Mouse (Mus musculus): Measurements from ENCODE around the gene Slc24a4.

Gene Slc24a4

DNA sequence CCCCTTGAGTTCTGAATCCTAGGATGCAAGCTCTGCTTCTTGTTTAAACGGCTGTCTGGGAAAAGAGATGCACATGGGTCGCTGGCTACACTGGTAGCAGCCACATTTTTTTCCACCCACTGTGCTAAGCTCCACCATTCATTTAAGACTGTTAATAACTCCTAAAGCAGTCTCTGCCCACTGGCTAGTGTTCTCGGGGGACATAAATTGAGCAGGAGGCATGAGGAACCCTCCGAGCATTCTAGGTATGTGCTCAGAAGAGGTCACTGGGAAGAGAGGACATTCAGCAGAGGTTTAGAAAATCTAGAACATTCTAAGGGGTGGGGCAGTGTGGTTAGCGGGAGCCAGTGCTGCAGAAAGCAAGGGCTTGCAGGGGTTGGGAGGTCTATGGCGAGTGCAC is 156.8 kb downstream of the Slc24a4 start:
- DNase-seq (ENCODE audit: low spot score): no peak

DNA sequence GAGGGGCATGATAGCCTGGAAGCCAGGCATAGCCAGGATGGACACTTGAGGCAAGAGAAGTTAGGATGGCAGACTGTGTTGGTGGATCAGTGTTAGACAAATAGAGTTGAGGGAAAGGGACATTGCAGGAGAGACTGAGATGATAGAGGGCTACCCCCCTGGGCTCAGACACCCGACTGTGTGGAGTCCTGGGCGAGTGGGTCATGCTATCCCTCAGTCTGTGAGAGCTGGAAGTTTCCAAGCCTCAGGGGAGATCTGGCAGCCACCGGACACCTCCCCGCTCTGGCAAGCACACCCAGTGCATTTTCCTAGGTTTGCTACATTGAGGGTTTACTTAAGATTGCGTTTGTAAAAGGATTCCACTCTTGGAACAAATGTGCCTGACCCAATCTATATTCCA is 157.2 kb downstream of the Slc24a4 start:
- no peak for DNase-seq (ENCODE audit: low spot score)

DNA sequence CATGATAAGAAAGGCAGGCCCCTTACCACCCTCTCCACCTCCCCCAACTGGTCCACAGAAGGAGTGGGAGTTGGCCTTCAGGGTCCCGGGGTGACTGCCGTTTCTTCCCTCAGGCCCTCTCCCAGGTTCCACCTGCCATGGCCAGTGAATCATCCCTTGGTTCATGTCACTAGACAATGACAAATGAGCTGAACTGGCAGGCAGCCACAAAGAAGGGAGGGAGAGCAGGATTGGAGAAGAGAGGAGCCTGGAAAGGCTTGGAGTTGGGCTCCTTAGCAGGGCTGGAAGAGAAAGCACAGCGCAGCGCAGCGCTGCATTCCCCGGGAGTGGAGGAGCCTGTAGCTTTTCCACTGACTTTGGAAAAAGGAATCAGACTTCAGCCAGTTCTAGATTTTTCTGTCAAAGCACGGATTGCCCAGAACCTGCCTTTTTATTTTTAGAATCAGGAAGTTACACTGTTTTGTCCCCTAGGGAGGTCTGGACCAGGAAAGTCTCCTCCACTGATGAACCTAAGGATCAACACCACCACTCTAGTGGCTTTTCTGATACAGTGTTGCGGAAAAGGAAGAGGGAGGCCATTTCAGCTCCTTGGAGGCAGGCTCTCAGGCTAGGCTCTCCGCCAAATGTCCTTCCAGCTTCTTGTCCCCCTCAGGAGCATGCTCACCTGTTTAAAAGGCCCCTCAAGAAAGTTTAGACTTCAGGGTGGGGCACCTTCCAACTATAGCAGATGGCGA is 158.3 kb downstream of the Slc24a4 start:
- DNase-seq (ENCODE audit: low spot score): no peak

DNA sequence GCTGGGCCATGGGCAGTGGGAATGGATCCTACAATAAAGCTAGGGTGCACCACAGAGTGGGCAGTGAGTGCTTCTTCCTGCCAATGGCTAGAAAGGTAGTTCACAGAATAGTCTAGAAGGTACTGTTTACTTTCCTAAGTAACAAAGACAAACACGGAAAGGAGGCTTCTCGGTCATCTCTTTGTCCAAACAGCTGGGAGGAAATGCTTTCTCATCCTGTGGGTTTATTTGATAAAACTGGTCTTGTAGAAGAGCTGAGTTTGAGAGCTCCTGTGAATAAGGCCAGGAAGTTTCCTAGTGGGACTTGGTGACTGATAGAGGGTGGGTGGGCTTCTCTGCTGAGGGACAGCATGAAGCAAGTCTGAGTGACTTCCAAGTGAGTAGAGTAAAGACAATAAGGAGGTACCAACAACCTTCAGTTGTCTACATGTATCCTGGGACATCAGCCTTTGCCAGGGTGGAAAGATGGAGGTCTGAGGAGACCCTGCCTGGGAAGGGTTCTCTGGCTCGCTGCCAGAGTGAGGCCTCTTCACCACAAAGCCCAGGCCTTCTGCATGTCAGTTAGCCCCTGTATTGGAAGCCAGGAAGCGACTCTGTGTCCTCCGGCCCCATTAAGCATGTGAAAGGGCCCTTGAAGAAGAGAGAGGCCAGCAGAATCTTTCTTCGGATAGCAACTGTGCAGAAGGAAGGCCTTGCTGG is 159.5 kb downstream of the Slc24a4 start:
- no peak for DNase-seq (ENCODE audit: low spot score)

DNA sequence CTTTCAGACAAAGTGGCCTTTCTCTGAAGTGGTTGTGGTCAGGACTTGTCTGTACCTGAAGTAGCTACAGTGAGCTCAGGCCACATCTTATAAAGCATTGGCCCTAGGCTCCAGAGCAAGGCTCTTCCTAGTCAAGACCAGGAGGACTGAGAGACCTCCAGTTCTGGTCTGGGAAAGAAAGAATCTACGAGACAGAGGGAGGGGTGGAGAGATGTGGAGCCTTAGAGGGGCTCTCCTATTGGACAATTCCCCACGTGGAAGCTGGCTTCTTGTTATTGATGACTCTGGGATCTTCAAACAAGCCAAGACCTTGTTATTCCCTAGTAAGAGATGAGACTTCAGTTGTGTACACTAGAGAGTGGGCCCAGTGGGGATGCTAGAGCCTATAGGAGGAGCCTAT is 160.3 kb downstream of the Slc24a4 start:
- no peak for DNase-seq (ENCODE audit: low spot score)

DNA sequence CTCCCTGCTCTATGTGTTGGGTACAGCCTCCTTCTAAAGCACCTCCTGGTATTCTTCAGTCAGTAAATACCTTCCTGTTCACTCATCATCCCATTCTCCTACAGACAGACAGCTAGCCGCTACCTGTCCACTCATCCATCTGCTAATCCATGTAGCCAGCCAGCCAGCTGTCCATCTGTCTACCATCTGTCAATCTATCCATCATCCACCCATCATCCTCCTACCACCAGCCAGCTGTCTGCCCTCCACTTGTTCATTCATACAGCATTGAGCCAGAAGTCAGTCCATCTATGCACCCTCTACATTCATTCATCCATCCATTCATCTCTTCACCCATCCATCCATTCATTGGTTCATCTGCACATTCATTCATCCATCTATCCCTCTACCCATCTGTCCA is 161.0 kb downstream of the Slc24a4 start:
- DNase-seq (ENCODE audit: low spot score): no peak

DNA sequence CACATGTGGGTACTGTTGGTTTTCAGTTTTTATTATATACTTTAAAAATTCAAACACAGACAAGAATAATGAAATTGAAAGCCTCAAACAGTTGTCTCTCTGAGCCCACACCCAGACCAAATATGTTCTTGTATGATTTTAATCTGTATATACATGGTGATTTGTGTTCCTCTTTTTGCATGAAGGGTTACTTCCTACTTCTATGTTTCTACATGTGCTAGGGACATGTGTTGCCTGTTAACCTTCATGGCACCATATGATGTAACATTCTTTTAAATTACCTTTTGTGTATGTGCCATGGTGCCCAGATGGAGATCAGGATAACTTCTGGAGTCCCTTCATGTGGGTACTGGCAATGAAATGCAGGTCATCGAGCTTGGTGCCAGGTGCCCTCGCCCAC is 162.1 kb downstream of the Slc24a4 start:
- no peak for DNase-seq (ENCODE audit: low spot score)

DNA sequence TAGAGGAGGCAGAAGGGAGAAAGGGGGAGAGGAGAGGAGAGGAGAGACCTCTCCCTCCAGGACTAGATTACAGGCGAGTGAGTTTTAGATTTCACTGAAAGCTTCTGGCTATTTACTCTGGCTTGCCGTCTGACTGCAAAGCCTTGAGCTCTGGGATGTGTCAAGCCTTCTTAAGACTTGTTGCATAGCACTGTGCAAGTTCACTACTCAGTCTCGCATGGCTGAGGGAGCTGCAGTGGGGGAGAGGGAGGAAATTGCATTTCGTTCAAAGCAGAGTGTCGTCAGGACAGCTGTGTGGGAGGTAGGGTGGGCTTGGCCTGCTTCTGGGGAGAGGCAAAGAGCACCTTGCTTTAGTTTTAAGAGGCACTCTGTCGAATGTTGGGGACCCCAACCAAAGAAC is 163.2 kb downstream of the Slc24a4 start:
- DNase-seq (ENCODE audit: low spot score): no peak

DNA sequence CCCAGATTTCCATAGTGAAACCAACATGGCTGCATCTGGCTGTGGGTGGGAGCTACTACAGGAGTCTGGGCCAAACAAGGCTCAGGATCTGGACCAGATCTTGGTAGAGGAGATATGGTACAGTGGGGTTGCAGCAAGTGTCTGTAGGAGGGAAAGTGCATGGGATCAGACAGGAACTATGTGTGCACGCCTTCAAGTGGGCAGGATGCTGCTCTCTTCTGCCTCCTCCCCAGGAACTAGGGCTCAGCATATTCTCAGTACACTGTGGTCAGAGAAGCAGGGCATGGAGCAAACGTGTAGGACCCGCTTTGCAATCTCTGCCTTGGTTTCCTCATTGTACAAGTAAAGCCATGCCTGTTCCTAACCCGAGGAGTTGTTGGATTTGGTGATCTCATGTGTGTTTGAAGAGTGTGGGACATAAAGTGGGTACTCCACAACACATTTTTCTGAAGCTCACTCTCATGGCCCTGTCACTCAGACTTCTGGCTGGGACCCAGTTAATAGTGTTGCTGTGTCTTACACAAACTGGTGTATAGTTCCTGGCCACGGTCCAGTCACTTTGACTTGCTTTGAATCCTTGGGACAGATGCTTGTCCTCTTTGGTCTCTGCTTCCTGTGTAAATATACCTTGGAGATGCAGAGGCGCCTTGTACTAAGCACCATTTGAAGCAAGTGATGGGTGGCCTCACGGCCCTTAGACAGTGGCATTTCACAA is 164.1 kb downstream of the Slc24a4 start:
- DNase-seq (ENCODE audit: low spot score): no peak

DNA sequence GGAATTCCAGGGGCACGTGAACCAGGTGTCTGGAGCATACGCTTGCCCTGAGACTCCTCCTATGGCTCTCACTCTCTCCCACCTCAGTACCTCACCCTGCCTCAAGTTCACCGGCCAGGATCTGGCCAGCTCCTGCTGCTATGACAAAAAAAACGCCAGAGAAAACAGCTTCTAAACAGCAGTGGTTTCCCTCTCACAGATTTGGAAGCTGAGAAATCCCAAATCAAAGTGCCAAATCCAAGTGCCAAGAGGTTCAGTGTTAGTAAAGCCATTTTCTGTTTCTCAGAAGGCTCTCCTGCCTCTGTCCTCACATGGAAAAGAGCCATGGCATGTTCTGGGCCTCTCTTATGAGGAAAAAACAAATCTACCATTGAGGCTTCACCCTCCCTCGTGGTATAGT is 166.1 kb downstream of the Slc24a4 start:
- no peak for DNase-seq (ENCODE audit: low spot score)

DNA sequence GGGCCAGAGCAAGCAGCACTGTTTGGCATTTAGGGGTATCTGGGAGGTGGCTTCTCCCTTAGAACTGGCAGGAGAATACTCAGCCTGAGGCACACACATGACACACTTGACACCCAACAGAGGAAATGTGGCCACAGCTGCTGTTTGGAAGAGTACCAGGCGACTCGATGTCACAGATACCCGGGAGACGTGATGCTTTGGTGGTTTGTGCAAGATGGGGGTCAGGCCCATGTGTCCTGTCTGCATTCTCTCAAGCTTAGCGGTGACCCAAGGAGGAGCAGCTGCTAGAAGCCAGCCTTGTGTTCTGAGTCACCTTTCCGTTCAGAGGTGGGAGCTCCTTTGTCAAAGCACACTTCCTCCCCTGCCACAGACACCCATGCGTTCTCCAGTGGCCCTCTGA is 166.7 kb downstream of the Slc24a4 start:
- DNase-seq (ENCODE audit: low spot score): no peak

DNA sequence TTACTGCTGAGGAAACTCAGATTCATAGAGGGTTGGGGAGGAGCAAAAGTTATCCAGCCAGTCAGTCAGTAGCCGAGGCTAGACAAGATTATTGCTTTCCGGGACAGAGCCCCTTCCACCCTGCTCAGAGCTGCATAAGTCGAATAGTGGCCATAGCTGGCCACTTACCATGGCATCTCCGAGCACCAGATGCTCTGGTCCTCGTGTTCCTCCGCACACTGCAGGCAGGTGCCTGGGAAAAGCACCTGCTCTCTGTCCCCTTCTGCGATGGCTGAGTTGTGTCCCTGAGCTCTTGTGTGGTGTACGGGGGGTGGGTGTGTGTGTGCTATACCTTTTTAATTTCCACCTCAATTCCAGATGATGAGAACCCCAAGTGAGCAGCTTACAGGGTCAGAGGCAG is 167.1 kb downstream of the Slc24a4 start:
- DNase-seq (ENCODE audit: low spot score): no peak

DNA sequence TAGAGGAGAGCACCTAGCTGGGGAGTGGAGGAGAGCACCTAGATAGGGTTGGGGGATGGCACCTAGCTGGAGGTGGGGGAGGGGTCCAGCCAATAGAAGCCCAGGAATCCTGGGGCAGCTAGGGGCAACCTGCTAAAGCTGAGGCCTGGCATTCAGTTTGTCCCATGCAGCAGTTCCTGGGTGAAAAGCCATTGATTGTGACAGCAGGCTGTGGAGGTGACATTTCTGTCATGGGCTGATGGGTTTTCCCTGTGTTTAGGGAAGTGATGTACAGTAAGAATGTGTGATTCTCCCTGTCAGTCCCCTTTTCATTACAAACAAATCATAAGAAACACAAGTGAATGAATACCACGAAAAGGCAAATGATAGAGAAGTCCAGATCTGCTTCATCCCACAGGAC is 167.8 kb downstream of the Slc24a4 start:
- no peak for DNase-seq (ENCODE audit: low spot score)

DNA sequence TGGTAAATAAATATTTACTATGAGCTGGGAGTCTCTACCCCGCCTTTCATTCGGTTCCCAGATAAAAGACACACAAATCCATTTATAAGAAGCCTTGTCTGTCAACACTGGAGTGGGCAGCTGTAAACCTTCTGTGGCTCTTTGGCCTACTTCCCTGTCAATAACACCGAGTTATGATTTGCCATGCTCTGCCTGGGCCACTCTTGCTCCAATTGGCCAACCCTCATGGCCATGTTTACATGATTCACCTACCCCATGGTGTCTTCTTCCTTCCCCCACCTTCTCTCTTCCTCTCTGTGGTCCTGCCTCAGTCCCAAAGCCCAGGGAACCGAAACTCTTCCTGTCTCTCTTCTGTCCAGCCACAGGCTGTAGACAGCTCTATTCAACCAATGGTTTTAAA is 168.4 kb downstream of the Slc24a4 start:
- DNase-seq (ENCODE audit: low spot score): no peak

DNA sequence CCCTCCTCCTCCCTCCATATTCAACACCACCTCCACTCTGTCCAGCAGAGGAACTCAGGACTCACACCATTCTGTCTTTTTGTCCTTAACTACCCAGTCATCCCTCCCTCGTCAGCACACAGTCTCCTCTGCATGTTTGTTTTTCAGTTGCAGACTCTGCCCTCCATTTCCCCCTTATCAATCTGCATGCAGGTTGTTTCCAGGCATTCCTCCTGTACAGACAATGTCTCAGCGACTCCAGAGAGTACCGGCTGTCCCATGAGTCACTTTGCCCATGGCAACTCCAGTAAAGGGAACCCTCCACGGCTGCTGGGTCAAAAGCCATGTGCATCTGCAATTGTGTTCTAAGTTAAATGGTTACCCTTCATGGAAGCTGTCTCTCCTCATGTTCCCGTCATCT is 170.7 kb downstream of the Slc24a4 start:
- DNase-seq (ENCODE audit: low spot score): no peak

DNA sequence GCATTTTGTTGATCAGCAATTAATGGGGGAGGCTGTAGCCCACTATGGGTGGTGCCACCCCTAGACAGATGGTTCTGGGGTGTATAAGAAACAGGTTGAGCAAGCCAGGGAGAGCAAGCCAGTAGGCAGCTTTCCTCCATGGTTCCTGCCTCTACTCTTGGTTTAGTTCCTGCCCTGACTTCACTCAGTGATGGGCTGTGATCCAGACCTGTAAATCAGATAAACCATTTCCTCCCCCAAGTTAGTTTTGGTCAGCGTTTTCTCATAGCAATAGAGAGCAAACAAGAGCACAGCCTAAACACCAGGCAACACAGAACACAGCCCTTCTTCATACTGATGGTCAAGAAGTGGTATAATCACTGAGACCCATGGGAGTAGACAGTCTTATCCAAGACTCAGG is 173.1 kb downstream of the Slc24a4 start:
- DNase-seq (ENCODE audit: low spot score): no peak

DNA sequence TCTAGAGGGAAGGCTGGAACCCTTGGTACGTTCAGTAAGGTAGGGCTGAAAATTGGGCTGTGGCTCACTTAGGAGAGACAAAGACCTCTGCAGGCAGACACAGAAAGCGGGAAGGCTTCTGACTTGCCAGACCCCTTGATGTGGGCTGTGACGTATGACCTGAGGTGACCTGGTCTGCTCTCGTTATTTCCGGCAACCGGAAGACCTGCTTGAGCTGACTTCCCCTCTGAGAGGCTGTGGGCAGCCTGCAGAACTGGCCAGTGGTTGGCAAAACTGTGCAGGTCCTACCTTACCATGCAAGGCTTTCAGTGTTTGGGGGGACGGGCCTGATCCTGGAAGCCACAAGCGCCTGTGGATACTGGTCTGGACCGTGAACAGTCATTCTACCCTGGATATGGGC is 173.8 kb downstream of the Slc24a4 start:
- DNase-seq (ENCODE audit: low spot score): no peak

DNA sequence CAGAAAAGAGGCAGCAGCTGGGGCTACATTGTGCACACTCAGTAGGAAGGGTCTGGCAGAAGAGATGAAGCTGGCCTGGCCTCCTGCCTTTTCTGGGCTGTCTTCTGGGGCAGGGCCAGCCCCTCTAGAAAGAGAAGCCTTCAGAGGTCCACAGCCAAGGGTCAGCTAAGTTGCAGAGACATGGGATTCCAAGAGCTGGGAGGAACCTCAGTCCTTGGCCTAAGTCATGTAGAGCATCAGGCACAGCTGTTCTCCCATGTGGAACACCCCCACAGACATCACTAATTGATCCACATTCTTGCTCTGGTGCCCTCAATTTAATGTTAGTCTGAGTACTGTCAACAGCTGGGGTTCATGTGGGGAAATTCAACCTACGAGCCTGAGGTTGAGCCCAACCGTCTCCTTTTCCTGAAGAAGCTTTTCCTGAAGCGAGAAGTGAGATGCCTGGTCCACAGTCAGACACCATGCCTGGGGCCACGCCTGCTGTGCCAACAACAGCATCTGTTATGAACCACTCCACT is 174.4 kb downstream of the Slc24a4 start:
- DNase-seq (ENCODE audit: low spot score): no peak

DNA sequence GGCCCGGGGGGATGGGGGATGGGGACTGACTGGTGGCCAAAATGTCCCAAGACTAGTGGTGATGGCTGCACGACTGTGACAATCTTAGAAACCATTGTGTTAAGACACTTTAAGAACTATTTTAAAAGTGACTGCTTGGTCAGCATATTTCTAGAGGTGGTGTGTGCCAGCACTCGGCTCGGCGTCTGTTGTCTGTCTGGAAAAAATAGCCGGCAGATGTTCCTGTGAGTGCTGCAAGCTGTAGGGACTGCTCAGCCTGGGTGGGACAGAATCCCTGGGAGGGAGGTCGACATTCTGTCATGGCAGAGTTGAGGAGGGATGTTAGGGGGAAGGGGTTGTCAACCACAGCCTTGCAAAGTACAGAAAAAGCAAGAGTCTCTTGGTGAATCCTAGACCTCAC is 175.3 kb downstream of the Slc24a4 start:
- no peak for DNase-seq (ENCODE audit: low spot score)

DNA sequence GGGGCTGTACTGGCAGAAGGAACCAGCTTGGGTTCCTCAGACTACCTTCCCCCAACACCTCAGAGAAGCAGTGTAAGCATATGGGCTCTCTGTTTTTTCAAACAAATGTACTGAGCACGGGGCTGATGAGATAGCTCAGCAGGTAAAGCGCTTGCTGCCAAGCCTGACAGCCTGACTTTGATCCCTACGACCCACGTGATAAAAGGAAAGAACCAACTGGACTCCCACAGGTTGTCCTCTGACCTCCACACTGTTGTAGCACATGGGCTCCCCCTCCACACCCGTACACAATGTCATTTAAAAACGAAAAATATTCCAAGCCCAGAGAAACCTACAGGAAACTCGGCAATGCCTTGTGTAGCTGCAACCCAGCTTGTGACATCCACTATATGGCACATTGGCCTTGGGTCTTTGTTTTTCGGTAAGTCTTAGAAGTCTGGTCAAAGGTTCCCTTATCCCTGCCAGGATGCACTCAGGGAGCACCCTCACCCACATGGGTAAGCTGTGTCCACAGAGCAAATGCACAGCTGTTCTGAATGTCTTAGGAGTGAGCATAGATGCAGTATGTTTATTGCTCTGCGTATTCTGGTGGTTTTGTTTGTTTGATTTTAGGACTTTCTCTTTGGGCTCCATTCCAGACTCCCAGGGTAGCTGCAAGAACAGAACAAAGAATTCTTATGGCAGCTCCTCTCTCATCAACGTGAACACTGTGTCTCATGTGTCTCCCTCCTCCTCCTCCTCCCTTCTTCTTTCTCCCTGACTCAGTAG is 176.7 kb downstream of the Slc24a4 start:
- DNase-seq (ENCODE audit: low spot score): no peak

DNA sequence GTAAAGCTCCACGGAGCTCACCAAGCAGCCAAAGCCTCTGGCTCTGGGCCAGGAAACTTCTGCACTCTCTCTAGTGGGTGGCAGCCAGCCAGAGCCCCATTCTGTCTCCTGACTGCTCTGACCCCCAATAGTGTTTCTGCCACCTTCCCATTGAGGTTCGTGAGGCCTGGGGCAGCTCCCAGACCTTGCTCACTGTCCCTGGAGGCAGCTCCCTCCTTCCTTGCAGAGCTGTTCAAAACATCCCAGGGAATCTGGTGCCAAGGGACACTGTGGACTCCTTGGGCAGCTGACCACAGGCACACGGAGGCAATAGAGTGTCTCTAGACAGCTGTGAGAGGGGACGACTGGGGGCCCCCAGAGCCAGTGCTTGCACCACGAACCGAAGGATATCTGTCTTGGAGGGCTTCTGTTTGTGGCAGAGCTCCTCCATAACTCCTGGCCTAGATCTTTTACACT is 179.5 kb downstream of the Slc24a4 start:
- DNase-seq (ENCODE audit: low spot score): no peak

DNA sequence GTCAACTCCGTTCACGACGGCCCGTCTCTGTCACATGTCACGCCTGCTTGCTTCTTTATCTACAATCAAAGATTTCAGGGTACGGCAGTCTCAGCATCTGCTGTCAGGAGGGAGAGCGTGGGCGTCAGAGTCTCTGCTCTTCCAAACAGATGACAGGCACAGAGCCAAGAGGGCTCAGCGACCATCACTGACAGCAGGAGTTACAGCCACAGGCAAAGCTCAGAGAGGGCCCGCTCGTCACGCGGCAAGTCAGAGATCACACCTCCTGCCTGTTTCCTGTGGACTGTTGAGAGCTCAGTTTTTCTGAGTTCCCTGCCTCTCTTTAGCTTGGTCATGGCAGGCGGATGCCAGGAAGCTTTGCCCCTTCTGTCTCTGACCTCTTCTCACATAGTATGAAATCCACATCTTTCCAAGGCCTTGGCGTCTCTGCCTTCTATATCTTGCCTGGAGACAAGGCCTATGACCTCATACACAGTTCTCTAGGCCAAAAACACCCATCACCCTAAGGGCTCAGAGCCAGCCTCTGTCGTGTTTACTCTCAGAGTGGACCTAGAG is 180.0 kb downstream of the Slc24a4 start:
- no peak for DNase-seq (ENCODE audit: low spot score)
